Mouse (Mus musculus) heart, adult 2 months (tissue): ENCODE data around the gene Rps27l. TPM values are rescaled to one million over a fixed set of nuclear protein-coding genes. Genes with fewer than 3 reads are reported as not detected.
"Not testable (repeated sequence)": the region's sequence is repeated elsewhere in the genome, so short reads cannot be mapped to it uniquely, and the experiment has no call there.

Source experiments
- DNase-seq, 2 experiments: peaks; one replicate each; pipeline ENCODE4 v3.0.0; 2021
- H3K27ac ChIP-seq: fragments of 200-600 bp; 2 replicates; pipeline ENCODE4 v1.8.1; 2022
- H3K27me3 ChIP-seq: fragments of 200-500 bp; 2 replicates; pipeline ENCODE4 v1.6.1; 2012; ENCODE audit warnings: mild to moderate bottlenecking, low read length, inconsistent platforms, mixed read lengths; ENCODE audit not compliant: control insufficient read depth, insufficient read depth
- H3K36me3 ChIP-seq: fragments of 200-500 bp; 2 replicates; pipeline ENCODE4 v1.6.1; 2012; ENCODE audit warnings: low read length, inconsistent platforms; ENCODE audit not compliant: control insufficient read depth, insufficient read depth
- H3K4me1 ChIP-seq: fragments of 200-500 bp; 2 replicates; pipeline ENCODE4 v1.6.1; 2011; ENCODE audit warnings: low read length; ENCODE audit not compliant: control insufficient read depth, insufficient read depth
- H3K4me3 ChIP-seq: fragments of 200-600 bp; 2 replicates; pipeline ENCODE4 v1.8.1; 2022
- H3K79me2 ChIP-seq: fragments of 200-500 bp; replicated peaks from 2 replicates; pipeline ENCODE4 v1.6.1; 2012; ENCODE audit warnings: mild to moderate bottlenecking, inconsistent platforms, low read length, moderate library complexity, mixed read lengths; ENCODE audit not compliant: control insufficient read depth, insufficient read depth
- H3K9ac ChIP-seq: fragments of 200-500 bp; 2 replicates; pipeline ENCODE4 v1.6.1; 2012; ENCODE audit warnings: low read depth, mild to moderate bottlenecking, control low read depth, inconsistent platforms, low read length, mixed read lengths
- CTCF ChIP-seq: fragments of 200-600 bp; IDR thresholded peaks from 2 replicates; pipeline ENCODE4 v1.8.1; 2022; ENCODE audit warnings: antibody characterized with exemption, mild to moderate bottlenecking, moderate library complexity
- EP300 ChIP-seq: fragments of 200-500 bp; IDR thresholded peaks from 2 replicates; pipeline ENCODE4 v1.6.1; 2011; ENCODE audit warnings: low read depth, low read length, control low read depth; ENCODE audit not compliant: insufficient read depth
- POLR2A ChIP-seq: fragments of 200-500 bp; IDR thresholded peaks from 2 replicates; pipeline ENCODE4 v1.6.1; 2011; ENCODE audit warnings: mild to moderate bottlenecking, low read depth, low read length, control low read depth; ENCODE audit not compliant: insufficient read depth
- WGBS: fragments of 180-500 bp; shearing (Covaris S2); methylation state at CpG from one replicate; pipeline ENCODE4 v1.1.7; 2018; 5-methylcytosine and 5-hydroxymethylcytosine counted together
- intact Hi-C: fragments of 180-260 bp; cut with DNase I; formaldehyde crosslinking; loops from one replicate; pipeline ENCODE4 v1.15.1; 2025
- polyA plus RNA-seq: library from polyadenylated mRNA; depleted of rRNA; stranded (reverse); fragments of >200 nt; gene quantifications from 2 replicates; pipeline ENCODE4 v1.2.3, GENCODE M21; 2012
- total RNA-seq, 2 experiments: library from RNA; stranded (reverse); gene quantifications; 2 replicates each; pipeline ENCODE4 v1.2.3; 2021

The Rps27l gene
- total and polyA plus RNA-seq, 3 experiments: 53.5 to 180 (median 157) TPM

DNA sequence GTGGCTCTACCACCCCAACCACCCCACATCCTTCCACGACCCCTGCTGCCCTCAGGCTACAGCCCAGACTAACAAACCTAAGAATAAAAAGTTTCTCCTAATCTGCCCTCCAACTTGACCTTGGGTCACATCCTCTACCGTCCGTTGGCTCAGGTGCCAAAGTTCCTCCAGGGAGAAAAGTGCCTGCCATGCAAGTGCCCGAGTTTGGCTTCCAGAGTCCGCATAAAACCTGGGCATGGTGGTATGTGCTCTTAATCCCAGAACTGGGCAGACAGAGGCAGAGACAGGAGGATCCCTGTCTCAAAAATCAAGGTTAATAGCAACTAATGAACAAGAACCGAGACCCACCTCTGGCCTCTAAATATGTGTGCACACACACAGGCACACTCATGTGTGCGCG is 38.8 kb upstream of the Rps27l start:
- no peak overlapping the region for H3K9ac ChIP-seq
- H3K4me1 ChIP-seq: peaks cover 10% of the 10 kb centered on the region
- H3K4me3 ChIP-seq: no peak overlapping the region
- no peak for DNase-seq
- no peaks in the 10 kb centered on the region; the same call in 1 of the 2 replicates for H3K36me3 ChIP-seq
- peaks cover 3% of the 10 kb centered on the region; the same call in 1 of the 2 replicates for H3K79me2 ChIP-seq
- intact Hi-C loops: no loop called here
- TF ChIP-seq CTCF (no peak), POLR2A (no peak), EP300 (no peak)
- no peaks in the 10 kb centered on the region for H3K27me3 ChIP-seq
- H3K27ac ChIP-seq: no peak overlapping the region
- 69% methylated on average over 8 of the region's 8 CpGs for WGBS

DNA sequence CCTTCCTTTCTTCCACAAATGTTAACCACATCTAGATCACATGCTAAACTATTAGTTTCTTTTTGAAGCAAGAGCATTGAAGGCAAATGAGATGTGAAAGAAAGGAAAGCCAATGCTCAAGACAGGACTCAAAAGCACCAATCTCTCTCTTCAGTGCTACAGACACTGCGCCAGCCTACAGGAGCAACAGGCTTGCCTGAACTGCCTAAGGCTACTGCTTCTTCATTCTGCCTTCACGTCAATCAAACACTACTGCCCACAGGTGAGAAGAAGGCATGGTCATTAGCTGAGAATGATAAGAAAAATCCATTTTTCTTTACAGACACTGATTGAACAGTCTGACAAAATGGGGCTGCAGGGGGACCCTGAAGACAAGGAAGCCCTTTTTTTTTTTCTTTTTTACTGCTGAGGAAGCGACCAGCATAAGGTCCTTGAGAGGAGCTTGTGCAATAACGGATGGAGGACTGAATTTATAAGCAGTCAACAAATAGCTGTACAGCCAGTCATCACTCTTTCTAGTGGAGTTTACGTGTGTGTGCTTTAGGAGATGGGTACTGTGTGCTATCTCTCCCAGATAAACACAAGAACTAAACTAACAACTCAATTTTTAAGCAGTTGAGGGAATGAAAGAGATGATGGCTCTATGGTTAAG is 38.0 kb upstream of the Rps27l start:
- Histone ChIP-seq H3K36me3 (no peaks in the 10 kb centered on the region; the same call in 1 of the 2 replicates), H3K79me2 (peaks cover 3% of the 10 kb centered on the region; the same call in 1 of the 2 replicates), H3K4me1 (peaks cover 10% of the 10 kb centered on the region), H3K9ac (no peak overlapping the region), H3K27ac (no peak overlapping the region), H3K27me3 (no peaks in the 10 kb centered on the region), H3K4me3 (no peak overlapping the region)
- TF ChIP-seq EP300 (no peak), CTCF (no peak), POLR2A (no peak)
- WGBS: 92% methylated on average over 5 of the region's 5 CpGs
- DNase-seq: no peak
- intact Hi-C loops: no loop called here

DNA sequence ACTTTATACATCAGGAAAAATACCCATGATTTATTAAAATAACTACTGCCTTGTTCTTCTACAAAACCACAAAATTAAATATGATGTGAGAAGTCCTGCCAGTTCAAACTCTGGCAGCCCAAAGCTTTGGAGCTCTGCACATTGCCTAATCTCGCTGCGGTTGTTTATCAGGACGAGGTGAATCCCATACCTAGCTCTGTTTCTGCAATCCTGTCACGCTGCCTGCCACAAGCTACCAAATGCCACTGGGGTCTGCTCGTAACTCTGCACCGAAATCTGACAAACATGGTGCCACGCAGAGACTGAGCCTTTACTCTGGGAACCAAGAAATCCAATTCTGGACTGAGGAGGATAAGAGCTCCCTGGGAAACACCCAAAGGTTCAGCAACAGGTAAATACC is 36.0 kb upstream of the Rps27l start:
- intact Hi-C loops: no loop called here
- no peak for DNase-seq
- H3K9ac ChIP-seq: no peak overlapping the region
- H3K4me1 ChIP-seq: peaks cover 13% of the 10 kb centered on the region
- H3K27me3 ChIP-seq: no peaks in the 10 kb centered on the region
- whole genome bisulfite sequencing: 82% methylated on average over 7 of the region's 7 CpGs
- no peak overlapping the region for H3K4me3 ChIP-seq
- peaks cover 5% of the 10 kb centered on the region; the same call in 1 of the 2 replicates for H3K79me2 ChIP-seq
- peaks cover 4% of the 10 kb centered on the region for H3K36me3 ChIP-seq
- no peak for TF ChIP-seq EP300
- no peak for TF ChIP-seq CTCF
- TF ChIP-seq POLR2A: no peak
- no peak overlapping the region for H3K27ac ChIP-seq

DNA sequence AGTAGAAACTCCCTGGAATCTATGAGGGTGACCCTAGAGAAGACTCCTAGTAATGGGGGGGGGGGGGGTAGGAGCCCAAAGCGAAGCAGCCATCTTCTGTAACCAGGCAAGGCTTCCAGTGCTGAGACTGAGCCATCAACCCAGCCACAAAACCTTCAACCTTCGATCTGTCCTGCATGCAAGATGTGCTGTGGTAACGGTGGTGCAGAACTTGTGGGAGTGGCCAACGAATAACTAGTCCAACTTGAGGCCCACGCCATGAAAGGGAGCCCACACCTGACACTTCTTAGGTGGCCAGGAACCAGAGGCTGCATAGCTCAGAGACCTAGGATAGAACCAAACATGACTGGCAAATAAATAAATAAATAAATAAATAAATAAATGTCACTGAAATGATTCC is 35.2 kb upstream of the Rps27l start:
- H3K79me2 ChIP-seq: peaks cover 5% of the 10 kb centered on the region; the same call in 1 of the 2 replicates
- no peak overlapping the region for H3K4me3 ChIP-seq
- intact Hi-C loops: no loop called here
- no peak for DNase-seq
- H3K9ac ChIP-seq: no peak overlapping the region
- H3K36me3 ChIP-seq: peaks cover 8% of the 10 kb centered on the region
- peaks cover 15% of the 10 kb centered on the region for H3K4me1 ChIP-seq
- no peak overlapping the region for H3K27ac ChIP-seq
- TF ChIP-seq CTCF: no peak
- TF ChIP-seq EP300: no peak
- TF ChIP-seq POLR2A: no peak
- WGBS: 98% methylated on average over 5 of the region's 5 CpGs
- H3K27me3 ChIP-seq: no peaks in the 10 kb centered on the region

DNA sequence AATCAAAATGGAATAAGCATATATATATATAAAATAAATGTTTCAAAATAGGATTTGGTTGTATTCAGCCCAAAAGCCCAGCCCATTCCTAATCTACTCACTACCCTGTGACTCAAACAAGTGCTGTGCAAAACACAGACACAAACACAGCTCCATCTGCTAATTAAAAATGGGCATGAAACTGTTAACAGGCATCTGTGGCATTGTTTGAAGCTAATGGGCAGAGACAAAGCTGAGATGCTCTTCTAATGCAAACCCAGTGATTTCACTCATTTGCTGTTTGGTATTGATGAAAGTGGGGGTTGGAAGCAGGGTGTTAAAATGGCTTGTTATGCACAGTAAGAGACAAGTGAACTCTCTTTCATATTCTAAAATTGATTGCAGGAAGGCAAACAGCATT is 33.6 kb upstream of the Rps27l start:
- Histone ChIP-seq H3K36me3 (peaks cover 15% of the 10 kb centered on the region), H3K79me2 (peaks cover 5% of the 10 kb centered on the region; the same call in 1 of the 2 replicates), H3K9ac (no peak overlapping the region), H3K27ac (no peak overlapping the region), H3K4me1 (peaks cover 14% of the 10 kb centered on the region), H3K4me3 (no peak overlapping the region), H3K27me3 (no peaks in the 10 kb centered on the region)
- intact Hi-C loops: no loop called here
- DNase-seq: no peak
- TF ChIP-seq CTCF (no peak), EP300 (no peak), POLR2A (no peak)

DNA sequence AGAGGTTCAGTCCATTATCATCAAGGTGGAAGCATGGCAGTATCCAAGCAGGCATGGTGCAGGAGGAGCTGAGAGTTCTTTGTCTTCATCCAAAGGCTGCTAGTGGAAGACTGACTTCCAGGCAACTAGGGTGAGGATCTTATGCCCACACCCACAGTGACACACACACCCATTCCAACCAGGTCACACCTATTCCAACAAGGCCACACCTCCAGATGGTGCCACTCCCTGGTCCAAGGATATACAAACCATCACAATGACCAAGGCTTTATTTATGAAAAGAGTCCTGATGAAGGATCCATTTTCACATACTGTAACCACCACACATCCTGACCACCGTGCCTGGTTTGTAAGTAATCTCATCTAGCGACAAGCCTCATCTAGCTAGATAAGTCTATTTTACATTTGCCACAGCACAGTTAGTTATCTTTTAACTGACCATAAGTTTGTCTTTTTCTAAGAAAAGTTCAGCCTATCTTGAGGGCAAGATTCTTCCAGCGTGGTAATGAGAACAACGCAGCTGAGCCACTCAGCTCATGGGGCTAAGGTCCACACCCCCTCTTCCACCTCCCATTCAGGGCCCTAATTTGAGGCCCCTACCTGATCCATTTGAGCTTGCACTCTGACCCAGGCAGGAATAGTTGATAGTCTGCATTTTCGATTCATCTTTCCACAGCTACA is 32.5 kb upstream of the Rps27l start:
- H3K4me3 ChIP-seq, H3K9ac ChIP-seq, intact Hi-C loops, DNase-seq, H3K79me2 ChIP-seq, H3K27ac ChIP-seq, H3K27me3 ChIP-seq: not testable (repeated sequence)
- Histone ChIP-seq H3K4me1 (peaks cover 15% of the 10 kb centered on the region), H3K36me3 (peaks cover 24% of the 10 kb centered on the region)
- 86% methylated on average over 5 of the region's 5 CpGs for WGBS
